Mouse (Mus musculus): ENCODE measurements around the gene Nop16.

Gene Nop16

DNA sequence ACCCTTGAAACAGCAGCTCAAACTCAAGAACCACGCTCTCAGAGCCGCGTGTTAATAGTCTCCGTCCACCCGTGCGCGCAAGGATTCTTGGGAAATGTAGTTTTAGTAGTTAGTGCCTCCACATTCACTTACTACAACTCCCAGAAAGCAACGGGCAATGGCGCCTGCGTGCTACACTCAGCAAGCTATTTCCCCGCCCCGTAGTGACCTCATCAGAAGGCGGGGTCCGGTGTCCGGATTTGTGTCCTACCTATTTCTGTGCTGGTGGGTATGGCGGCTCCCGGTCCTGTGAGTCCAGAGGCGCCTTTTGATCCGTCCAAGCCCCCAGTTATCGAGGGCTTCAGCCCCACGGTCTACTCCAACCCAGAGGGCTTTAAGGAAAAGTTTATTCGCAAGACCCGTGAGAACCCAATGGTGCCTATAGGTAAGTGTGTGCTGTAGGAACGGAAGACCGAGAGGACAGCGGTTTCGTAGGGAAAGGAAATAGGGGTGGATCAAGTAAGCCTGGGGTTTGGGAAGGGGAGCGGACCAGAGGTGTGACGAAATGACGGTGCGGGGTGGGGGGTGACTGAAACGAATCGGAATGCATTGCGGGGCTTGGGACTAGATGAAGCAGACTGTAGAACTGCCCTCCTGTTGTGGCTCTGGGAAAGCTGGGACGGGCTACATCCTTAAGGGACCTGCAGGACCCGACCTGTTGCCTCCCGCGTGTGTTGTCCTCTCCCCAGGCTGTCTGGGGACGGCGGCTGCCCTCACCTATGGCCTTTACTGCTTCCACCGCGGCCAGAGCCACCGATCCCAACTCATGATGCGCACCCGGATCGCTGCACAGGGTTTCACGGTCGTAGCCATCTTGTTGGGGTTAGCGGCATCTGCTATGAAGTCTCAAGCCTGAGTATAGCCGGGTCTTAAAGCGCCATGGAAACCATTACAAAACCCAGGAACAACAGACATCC, at the start of gene Nop16, which contains the start of gene Higd2a:
Gene Nop16 (minus strand): TSS at position 95 of the 956 bp plus-strand sequence.
Gene Higd2a (plus strand): TSS at position 212 of the 956 bp plus-strand sequence.
- peak; percentile 100 for DNase-seq

DNA sequence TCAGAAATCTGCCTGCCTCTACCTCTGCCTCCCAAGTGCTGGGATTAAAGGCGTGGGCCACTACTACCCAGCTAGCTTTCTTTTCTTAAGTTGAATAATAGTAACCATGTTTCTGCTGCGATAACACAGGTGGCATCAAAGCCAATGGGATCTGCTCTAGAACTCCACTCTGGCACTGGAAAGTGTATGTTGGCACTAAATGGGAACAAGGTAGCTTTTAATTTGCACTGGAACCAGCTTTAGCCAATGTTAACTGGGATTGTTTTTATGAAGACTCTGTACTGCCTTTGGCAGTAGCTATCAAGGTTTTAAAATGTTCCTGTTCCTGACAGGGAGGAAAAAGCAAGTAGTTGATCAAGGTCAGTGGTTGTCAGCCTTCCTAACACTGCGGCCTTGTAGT, 45.1 kb upstream of the Nop16 start:
- no peak for DNase-seq

DNA sequence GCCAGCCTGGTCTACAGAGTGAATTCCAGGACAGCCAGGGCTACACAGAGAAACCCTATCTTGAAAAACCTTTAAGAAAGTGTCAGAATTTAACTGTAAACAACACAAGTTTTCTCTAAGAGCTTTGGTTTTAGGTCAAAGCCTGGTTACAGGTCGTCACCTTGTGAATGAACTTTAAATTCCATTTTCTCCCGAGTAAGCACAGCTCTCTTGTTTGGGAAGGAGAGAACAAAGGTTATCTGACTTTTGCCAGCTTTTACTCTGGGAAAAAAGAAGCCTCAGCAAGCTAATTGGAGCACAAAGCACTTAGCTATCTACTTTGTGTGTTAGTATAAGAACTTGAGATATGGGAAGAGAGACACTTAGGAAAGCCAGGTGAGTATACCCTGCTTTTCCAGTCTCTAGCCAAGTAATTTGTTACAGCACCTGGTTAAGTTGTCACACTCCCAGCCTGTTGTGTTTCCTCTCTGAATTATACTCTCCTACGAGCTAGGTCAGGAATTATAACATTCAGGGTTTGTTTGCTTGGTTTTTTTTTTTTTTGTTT, 42.9 kb upstream of the Nop16 start:
- DNase-seq, result no peak

DNA sequence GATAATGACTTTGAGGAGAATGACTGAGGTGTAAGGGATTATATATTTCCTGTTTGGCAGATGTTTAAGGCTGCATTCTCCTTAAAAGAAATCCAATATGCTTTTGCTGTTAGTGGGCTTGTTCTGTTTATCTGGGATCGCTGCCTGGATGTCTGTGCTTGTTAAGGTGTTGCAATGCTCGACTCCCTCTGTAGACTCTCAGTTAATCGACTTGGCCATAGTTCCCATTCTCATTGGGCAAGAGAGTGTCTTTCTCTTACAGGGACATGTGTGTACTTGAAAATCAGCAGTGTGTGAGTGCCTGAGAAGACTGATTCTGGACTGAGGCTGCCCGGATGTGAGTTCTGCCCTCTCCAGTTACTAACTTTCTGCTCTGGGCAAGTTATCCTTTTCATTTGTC, 39.2 kb upstream of the Nop16 start:
- DNase-seq, result no peak

DNA sequence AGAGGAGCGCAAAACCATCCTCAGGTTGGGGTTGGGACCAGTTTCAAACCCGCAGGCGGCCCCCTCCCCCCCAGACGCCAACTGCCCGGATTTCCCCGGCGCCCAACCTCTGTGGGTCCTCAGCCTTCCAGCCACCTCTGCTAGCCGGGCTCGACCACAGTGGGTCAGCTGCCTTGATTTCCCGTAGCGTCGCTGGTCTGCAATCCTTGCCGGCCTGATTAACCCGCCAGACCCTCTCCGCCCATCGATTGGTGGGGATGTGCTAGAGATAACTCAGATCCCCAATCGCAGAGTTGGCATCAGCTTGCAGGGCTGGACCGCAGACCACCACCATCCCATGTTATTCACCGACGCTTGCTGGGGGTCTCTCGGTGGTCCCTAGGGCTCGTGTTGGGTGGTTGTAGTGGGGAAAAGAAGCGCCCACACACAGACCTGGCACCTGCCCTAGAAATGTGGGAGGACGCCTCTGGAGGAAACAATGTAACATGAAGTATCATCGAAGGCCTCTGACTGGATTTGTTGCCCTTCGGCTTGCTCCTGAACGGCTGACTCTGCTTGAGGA, 32.2 kb upstream of the Nop16 start:
- DNase-seq, result no peak

DNA sequence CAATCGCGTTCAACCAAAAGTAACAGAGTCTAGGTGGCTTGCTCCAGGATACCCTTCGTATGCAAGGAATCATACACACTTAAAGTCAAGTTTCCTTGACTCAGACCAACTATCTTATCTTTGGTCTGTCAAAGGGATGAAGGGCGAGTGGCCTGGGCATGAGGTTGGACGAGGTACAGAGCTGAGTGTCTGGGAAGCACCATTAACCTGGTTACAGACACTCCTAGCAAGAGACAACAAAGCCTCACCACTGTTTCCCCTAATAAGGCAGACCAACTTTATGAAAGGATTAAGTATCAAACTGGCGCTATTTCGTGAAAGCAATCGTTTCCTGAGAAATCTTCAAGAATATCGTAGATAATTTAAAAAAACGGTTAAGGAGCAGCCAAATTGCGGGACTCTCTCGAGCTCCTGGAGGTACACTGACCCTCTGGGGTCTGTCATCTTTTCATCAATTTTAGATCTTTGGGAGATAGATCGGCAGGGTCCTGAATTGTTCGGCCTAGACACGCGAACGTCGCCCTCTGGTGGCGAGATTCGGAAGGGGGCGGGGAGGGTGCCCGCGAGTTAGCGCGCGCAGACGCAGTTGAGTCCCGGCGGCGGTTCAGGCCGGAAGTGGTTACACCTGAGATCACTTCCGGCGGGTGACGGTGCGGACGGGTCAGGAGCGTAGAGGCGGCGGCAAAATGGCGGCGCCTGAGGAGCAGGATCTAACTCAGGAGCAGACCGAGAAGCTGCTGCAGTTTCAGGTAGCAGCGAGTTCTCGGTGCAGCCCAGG, 31.5 kb upstream of the Nop16 start, which contains the start of gene Faf2:
Gene Faf2 (plus strand): TSS at position 630 of the 778 bp plus-strand sequence.
- DNase-seq, result peak; percentile 100

DNA sequence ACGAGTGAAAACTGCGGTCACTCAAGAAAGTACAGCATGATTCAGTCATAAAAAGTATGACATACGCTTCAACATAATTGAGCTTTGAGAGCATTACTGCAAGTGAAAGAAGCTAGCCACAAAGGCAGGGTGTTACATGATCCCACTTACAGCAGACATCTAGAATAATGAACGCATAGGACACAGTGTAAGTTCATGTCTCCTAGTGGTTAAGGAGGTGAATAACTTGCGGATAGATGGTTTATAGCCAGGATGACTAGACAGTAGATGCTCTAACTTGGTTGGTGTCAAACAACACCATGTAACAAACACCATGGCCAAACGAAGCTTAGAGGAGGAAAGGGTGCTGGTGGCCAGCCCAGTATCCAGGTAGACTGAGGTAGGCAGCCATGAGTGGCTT, 27.1 kb upstream of the Nop16 start:
- no peak for DNase-seq

DNA sequence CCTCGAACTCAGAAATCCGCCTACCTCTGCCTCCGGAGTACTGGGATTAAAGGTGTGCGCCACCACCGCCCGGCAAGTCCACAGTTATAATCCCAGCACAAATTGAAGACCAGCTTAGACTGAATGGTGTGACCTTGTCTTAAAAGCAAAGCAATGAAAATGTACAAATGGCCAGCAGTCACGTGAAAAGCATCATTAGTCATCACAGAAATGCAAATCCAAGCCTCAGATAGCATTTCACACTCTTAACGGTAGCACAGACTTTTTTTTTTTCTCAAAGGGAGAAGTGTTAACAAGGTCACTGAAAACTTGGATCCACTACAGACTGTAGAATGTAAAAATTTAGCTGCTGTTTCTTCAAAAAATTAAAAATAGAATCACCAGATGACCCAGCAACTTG, 26.4 kb upstream of the Nop16 start:
- no peak for DNase-seq

DNA sequence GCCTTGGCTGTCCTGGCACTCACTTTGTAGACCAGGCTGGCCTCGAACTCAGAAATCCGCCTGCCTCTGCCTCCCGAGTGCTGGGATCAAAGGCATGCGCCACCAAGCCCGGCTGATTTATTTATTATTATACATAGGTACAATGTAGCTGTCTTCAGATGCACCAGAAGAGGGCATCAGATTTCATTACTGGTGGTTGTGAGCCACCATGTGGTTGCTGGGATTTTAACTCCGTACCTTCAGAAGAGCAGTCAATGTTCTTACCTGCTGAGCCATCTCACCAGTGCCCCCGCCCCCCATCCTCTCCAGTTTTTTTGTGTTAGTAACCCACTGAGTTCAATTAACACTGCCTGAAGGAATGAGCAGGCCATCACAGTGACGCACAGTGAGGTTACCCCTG, 23.3 kb upstream of the Nop16 start:
- peak; percentile 87 for DNase-seq

DNA sequence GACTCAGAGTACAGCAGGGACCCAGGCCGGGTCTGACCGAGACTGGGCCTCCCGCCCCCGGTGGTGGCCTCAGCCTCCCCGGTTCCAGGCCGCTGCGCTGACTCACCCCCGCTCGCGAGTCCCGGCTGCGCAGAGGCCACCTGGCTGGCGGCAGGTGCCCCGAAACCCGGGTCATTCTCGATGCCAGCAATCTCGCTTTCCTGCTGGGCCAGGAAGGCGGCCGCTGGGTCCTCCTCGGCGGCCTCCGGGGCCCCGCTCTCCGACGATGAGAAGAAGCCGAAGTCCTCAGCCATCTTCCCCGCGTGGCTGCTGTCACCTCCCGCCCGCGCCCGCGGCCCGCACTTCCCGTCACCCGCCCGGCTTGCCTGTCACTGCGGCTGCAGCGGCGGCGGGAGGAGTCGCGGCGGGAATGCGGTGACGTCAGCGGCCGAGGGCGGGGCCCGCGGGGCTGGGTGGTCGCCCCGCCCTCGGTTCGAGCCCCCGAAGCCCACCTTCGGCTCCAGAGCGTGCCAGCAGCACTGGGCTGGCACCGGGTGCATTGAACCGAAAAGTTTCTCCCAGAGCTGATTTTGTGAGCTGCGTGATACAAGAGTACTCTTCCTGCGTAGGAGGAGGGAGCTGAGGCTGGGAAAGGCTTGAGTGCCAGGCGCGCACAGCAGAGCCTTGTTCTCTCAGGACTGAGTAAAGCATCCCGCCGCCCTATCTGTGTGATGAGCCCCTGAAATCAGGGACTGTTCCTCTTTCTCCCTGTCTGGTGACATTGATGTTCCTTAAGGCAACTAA, 21.3 kb upstream of the Nop16 start, which contains the start of gene Cltb:
Gene Cltb (minus strand): TSS at position 373 of the 783 bp plus-strand sequence.
- peak; percentile 99 for DNase-seq

DNA sequence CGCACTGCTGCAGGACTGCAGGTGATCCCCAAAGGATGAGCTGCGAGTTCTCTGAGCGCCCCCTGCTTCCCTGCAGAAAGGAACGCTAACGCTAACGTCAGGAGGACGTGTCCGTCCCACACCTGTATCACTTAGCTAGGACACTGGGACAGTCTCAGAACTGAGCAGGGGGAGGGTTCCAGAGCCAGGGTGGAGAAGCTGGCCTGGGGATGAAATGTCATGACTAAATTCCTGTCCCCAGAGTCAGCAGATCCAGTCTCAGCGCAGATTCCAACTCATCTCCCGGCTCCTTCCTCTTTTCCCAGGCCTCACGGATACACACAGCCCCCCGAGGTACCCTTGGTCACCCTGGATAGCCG, 20.7 kb upstream of the Nop16 start:
- DNase-seq, result no peak

DNA sequence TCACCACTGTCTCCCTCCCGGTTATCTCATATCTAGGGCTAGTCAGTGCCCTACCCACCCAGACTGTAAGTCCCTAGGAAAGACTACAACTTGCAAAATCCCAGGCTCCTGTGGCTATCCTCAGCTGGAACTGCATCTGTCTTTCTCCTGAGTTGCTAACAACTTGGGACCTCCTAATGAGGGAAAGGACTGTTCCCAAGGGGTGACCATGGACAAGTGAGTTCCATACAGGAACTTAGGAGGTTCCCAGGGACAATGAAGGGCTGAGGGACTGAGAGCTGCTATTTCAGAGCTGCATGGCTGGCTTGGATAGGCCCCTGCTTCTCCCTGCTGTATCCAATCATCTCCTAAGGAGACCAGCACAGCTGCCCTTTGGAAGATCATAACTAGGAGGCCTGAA, 19.4 kb upstream of the Nop16 start:
- peak; percentile 91 for DNase-seq

DNA sequence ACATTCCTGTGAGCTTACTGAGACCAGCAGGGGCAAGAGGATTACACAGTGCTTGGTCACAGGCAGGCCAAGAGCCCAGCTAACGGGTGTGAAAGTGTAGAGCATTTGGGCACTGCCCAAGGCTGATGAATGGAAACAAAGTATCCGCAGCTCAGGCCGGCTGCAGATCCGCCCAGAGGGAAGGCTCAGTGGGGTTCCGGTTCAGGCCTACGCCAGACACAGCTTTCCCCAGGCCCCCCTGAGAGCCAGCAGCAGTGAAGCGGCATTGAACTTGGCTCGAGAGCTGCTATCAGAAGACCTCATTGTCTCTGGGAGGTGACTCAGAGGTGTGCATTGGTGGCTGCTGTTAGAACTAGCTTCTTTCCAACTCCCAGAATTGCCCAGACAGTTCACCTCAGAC, 18.8 kb upstream of the Nop16 start:
- peak; percentile 96 for DNase-seq

DNA sequence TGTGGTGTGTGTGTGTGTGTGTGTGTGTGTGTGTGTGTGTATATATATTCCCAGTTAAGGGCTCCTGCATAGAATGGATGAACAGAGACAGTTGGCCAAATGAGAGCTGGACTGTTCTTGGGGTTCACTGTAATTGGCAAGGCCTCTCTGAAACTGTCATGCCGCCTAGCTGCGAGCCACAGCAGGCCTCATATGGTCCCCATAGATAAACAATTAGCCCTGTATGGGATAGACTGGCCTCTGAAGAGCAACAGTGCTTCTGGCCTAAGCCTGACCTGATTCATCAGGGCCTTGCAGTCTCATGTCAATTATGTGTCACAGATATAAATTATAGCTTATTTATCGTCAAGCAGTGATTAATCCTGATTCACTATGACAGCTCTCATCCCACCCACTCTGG, 18.1 kb upstream of the Nop16 start:
- DNase-seq, result no peak

DNA sequence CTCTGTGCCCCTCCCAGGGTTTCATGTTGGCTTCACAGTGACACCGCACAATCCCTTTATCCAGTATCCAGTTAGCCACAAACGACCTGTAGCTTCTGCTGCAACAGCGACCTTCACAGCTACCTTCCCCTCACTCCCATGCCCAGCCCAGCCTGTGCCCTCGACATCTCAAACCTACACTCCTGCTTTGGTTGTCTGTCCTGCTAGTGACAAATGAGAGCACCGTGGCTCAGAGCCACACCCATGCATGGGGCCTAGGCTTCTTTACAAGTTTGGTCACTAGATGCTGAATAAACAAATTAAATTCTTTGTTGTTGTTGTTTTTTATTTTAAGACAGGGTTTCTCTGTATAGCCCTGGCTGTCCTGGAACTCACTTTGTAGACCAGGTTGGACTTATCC, 17.3 kb upstream of the Nop16 start:
- DNase-seq, result peak; percentile 87

DNA sequence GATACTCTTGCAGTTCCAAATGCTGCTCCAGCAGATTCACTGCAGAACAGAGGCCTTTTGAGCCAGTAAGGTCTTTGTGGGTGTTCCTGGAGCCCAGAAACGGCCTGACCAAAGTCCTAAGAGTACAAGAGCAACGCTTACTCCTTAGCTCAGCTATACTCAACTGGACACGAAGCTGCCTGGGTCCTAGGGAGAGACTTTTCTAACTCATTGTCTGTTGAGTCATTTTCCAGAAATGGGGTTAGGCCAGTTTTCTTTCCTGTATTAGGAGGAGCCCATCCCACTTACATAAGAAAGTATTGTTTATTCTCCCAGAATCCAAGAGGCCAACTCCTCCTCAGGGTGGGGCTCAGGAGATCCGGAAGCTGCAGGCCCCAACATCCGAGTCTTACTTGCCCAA, 15.5 kb upstream of the Nop16 start:
- peak; percentile 95 for DNase-seq

DNA sequence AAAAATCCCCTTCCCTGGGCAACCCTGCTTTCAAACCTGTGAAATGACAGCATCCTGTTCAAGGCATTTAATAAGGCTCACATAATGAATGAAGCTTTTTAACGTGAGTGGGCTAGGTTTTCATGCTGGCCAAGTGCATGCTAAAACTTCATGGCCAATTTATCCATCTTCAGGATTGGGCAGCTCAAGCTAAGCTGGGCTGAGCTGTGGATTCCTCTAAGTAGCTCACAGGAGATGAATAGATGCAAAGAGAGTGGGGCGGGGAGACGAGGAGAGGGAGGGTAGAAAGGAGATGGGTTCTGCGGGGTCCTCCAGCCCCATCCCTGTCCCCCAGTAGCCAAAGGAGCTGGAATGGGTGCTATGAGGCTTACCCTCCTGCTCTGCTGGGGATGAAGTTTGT, 14.3 kb upstream of the Nop16 start:
- DNase-seq, result no peak

DNA sequence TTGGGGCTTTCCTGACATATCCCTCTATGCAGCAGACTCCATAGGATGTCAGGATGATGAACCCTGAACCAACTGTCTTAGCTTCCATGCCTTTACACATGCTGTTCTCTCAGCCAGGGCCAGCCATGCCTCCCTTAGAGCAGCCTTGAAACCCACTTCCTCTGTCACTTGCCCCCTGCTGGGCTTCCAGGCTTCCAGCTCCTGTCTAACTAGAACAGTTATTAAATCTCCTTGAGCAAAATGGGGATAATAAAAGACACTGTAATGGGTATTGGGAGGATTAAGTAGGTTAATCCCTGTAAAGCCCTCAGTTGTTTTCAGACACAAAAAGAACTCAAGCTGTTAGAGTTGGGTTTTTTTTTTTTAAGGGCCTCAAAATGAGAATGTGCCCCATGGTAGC, 13.6 kb upstream of the Nop16 start:
- DNase-seq, result no peak

DNA sequence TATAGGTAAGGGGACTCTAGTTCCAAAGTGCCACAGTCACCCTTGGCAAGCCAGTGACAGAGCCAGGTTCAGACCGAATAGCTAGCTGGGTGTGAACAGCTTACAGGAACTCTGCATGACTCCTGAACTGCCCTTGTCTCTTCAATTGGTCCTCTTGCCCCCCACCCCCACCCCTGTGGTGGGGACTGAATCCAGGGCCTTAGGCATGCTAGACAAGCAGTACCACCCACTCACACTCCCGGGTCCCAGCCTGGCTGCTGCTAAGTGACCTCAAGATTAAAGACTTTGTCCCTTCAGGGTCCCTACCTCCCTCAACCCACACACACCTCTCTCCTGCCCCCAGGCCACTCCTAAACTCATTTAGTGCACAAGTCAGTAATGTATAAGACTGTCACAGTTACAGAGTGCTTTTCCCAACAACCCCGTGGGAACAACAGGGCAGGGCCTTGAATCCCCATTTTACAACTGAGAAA, 12.8 kb upstream of the Nop16 start:
- DNase-seq, result peak; percentile 86

DNA sequence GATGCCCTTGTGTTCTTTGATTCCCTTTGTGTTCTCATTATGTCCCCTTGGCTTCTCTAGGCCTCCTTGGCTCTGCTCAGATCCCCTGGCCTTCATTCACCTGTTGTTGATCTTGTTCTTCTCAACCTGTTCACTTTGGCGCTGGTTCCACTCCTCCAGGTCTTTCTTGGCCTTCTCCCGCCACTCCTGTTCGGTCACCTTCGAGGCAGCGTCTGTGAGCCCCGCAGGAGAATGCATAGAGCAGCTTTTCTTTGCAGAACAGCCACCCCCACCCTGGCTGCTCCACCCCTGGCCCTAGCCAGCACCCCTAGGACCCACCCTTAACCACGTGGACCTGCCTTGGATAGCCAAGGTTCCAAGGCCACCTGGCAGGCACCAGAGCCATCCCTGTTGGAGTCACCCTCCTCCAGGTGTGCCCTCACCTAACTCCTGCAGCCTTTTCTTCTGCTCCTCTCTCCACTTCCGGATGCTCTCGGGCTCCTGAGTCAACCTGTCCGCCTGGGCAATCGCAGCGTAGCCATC, 8.8 kb upstream of the Nop16 start:
- peak; percentile 87 for DNase-seq

DNA sequence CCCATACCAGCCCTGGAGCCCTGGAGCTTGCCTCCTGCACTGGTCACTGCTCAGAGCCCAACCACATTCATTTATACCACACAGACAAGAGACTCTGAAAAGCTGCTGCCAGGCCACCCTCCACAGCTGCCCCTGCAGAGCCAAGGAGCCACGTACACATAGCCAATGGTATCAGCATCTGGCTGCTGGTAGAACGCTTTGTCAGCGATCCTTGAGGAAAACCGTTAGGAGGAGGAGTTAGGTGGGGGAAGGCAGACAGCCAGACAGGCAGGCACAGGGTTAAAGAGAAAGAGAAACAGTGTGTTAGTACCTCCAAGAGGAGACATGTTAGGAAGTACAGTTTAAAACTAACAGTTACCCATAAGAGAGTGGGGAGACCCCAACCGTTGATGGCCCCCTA, 7.0 kb upstream of the Nop16 start:
- no peak for DNase-seq

DNA sequence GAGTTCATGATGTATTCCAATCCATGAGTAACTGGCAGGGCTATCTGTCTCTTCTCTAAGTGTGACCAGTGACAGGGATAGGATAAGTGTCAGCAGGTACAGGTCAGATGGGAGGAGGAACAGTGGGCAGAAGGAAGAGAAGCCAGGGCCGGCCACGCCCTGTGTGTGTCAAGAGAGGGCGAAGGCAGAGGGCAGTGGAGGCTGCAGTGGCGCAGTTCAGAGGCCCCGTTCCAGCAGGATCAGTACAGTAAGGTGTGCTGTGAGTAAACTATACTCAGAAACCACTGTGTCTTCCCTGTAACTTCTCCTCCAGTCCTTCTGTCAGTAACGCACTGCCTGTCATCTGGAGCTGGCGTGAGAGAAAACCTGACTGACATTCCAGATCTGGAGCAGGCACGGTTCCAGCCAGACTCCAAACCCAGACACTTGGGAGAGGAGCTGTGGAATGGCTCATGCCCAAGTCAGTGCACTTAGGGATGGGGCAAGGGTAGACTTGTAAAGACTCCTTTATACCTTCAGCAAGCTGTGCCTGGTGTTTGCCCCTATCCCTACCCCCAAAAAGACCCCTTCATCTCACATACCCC, 6.3 kb upstream of the Nop16 start:
- DNase-seq, result peak; percentile 92
